Mouse (Mus musculus): Measurements from ENCODE around the gene Nipal4. TPM values are rescaled to one million over a fixed set of nuclear protein-coding genes. Genes with fewer than 3 reads are reported as not detected.

Gene Nipal4
- polyA plus RNA-seq, 1 experiment from 2014 or later = 0.69 TPM

DNA sequence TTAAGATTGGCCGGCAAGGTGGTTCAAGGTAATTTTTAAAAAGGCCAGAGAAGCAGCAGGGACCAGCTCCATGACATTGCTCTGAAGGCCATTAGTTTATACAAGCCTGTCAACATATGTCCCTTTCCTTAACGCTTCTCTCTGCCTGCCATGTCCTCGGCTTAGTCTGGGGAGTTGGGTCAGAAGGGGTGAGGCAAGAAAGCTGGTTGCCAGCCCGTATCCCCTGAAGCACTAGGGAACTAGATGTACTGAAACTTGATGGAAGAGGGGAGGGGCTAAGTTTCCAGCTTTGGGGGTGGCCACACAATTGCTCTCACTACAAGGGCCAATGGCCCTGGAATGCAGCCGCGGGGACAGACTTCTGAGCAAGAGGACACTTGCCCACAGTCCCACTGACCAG, 23.0 kb downstream of the Nipal4 start:
- H3K9me3 ChIP-seq (ENCODE audit: control insufficient read depth, low read length) = no peaks in the 10 kb centered on the region
- peaks cover 3% of the 10 kb centered on the region for H3K36me3 ChIP-seq (ENCODE audit: control insufficient read depth, insufficient read depth, low read length)
- WGBS = 84% methylated on average over 6 of the region's 6 CpGs
- H3K27ac ChIP-seq (ENCODE audit: low read depth, low read length) = no peak overlapping the region
- no peak overlapping the region for H3K9ac ChIP-seq (ENCODE audit: low read length)
- no peak overlapping the region for H3K4me3 ChIP-seq (ENCODE audit: low read depth, low read length)
- no peak for ATAC-seq (ENCODE audit: insufficient read depth, low FRiP score, low TSS enrichment)
- no peak overlapping the region for H3K4me2 ChIP-seq (ENCODE audit: low read depth)
- DNase-seq (ENCODE audit: low spot score) = no peak
- no peaks in the 10 kb centered on the region for H3K4me1 ChIP-seq (ENCODE audit: control insufficient read depth, insufficient read depth, low read length)
- no peaks in the 10 kb centered on the region for H3K27me3 ChIP-seq (ENCODE audit: control insufficient read depth, insufficient read depth, low read length)

GRCm38 (mm10) chr11:46134899-46135298, 31.4 kb downstream of the Nipal4 start:
- ATAC-seq (ENCODE audit: insufficient read depth, low FRiP score, low TSS enrichment) (no peak), DNase-seq (ENCODE audit: low spot score) (no peak)
- Histone ChIP-seq H3K36me3 (ENCODE audit: control insufficient read depth, insufficient read depth, low read length) (0 out of 2 replicates have a peak, but pooled peaks cover 2% of the 10 kb centered on the region), H3K4me3 (ENCODE audit: low read depth, low read length) (no peak overlapping the region), H3K9ac (ENCODE audit: low read length) (no peak overlapping the region), H3K4me2 (ENCODE audit: low read depth) (no peak overlapping the region), H3K27me3 (ENCODE audit: control insufficient read depth, insufficient read depth, low read length) (no peaks in the 10 kb centered on the region), H3K27ac (ENCODE audit: low read depth, low read length) (no peak overlapping the region), H3K9me3 (ENCODE audit: control insufficient read depth, low read length) (no peaks in the 10 kb centered on the region), H3K4me1 (ENCODE audit: control insufficient read depth, insufficient read depth, low read length) (no peaks in the 10 kb centered on the region)
- 89% methylated on average over 2 of the region's 2 CpGs for WGBS

DNA sequence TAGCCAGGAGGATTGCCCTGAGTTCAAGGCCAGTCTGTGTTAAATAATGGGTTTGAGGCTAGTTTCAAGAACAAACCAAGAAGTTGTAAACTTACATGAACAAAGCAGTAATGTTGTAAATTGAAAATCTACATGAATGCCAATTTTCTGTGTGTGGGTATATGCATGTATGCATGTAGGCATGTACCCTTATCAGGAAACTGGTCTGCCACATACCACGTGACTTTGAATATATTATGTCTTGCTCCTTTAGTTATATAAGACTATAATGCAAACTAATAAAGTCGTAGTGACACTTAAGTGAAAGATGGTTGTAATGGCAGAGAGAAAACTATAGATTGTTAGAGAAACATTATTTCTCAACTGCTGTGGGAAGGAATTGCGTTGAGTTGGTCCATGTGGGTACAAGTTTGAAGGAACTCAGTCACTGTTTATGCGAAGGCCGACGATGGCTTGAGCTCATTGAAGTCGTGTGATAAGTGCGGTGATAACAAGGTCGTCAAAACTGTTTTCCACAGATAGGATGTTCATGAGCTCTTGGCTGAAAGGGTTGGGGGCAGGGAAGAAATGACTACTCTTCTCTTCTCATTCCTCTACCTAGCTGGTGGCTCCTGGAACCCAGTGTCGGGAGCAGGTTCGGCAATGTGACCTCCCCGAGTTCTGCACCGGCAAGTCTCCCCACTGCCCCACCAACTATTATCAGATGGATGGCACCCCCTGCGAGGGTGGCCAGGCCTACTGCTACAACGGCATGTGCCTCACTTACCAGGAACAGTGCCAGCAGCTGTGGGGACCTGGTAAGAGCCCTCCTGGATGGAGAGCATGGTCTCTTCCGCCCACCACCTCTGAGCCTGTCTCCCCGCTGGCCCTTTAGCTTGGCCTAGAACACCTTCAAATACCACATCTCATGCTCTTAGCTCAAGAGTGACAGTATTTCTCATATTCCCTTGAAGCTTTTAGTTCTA, 35.0 kb downstream of the Nipal4 start:
- Histone ChIP-seq H3K36me3 (ENCODE audit: control insufficient read depth, insufficient read depth, low read length) (peaks cover 2% of the 10 kb centered on the region; the same call in 1 of the 2 replicates), H3K4me3 (ENCODE audit: low read depth, low read length) (no peak overlapping the region), H3K9me3 (ENCODE audit: control insufficient read depth, low read length) (no peaks in the 10 kb centered on the region), H3K9ac (ENCODE audit: low read length) (no peak overlapping the region), H3K4me1 (ENCODE audit: control insufficient read depth, insufficient read depth, low read length) (no peaks in the 10 kb centered on the region), H3K27me3 (ENCODE audit: control insufficient read depth, insufficient read depth, low read length) (no peaks in the 10 kb centered on the region), H3K27ac (ENCODE audit: low read depth, low read length) (no peak overlapping the region), H3K4me2 (ENCODE audit: low read depth) (no peak overlapping the region)
- no peak for DNase-seq (ENCODE audit: low spot score)
- WGBS = 90% methylated on average over 17 of the region's 17 CpGs
- no peak for ATAC-seq (ENCODE audit: insufficient read depth, low FRiP score, low TSS enrichment)

GRCm38 (mm10) chr11:46128548-46128945, 37.8 kb downstream of the Nipal4 start:
- 70% methylated on average over 9 of the region's 9 CpGs for WGBS
- no peak for DNase-seq (ENCODE audit: low spot score)
- no peak for ATAC-seq (ENCODE audit: insufficient read depth, low FRiP score, low TSS enrichment)
- Histone ChIP-seq H3K9ac (ENCODE audit: low read length) (no peak overlapping the region), H3K36me3 (ENCODE audit: control insufficient read depth, insufficient read depth, low read length) (peaks cover 2% of the 10 kb centered on the region), H3K4me3 (ENCODE audit: low read depth, low read length) (no peak overlapping the region), H3K4me2 (ENCODE audit: low read depth) (no peak overlapping the region), H3K9me3 (ENCODE audit: control insufficient read depth, low read length) (no peaks in the 10 kb centered on the region), H3K4me1 (ENCODE audit: control insufficient read depth, insufficient read depth, low read length) (no peaks in the 10 kb centered on the region), H3K27ac (ENCODE audit: low read depth, low read length) (no peak overlapping the region), H3K27me3 (ENCODE audit: control insufficient read depth, insufficient read depth, low read length) (no peaks in the 10 kb centered on the region)

GRCm38 (mm10) chr11:46127621-46128547, 38.4 kb downstream of the Nipal4 start:
- Histone ChIP-seq H3K9me3 (ENCODE audit: control insufficient read depth, low read length) (no peaks in the 10 kb centered on the region), H3K27me3 (ENCODE audit: control insufficient read depth, insufficient read depth, low read length) (no peaks in the 10 kb centered on the region), H3K9ac (ENCODE audit: low read length) (no peak overlapping the region), H3K4me1 (ENCODE audit: control insufficient read depth, insufficient read depth, low read length) (no peaks in the 10 kb centered on the region), H3K4me2 (ENCODE audit: low read depth) (no peak overlapping the region), H3K36me3 (ENCODE audit: control insufficient read depth, insufficient read depth, low read length) (peaks cover 2% of the 10 kb centered on the region), H3K27ac (ENCODE audit: low read depth, low read length) (no peak overlapping the region), H3K4me3 (ENCODE audit: low read depth, low read length) (no peak overlapping the region)
- WGBS = 81% methylated on average over 15 of the region's 15 CpGs
- DNase-seq (ENCODE audit: low spot score) (no peak), ATAC-seq (ENCODE audit: insufficient read depth, low FRiP score, low TSS enrichment) (no peak)

DNA sequence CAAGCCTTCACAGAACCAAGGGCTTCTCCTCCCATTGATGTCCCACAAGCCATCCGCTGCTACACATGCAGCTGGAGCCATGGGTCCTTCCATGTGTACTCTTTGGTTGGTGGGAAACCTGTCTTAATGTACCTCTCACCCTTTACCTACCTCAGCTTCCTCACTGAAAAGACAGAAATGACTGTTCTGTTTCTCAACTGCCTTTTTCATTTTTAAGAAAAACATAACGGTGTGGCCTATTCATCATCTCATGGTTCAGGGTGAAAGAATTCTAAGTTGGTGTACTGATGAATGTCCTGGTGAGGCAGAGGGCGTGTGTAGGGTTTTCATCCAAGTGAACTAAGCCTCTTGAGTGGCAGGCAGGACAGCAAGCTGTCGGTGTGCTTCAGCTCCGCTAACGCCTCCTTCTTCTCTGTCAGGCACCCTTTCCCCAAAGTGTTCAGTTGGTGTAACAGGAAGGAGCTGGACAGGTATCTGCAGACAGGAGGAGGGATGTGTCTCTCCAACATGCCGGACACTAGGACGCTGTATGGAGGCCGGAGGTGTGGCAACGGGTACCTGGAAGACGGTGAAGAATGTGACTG, 39.4 kb downstream of the Nipal4 start:
- ATAC-seq (ENCODE audit: insufficient read depth, low FRiP score, low TSS enrichment) (no peak), DNase-seq (ENCODE audit: low spot score) (no peak)
- H3K9ac ChIP-seq (ENCODE audit: low read length) = no peak overlapping the region
- H3K4me2 ChIP-seq (ENCODE audit: low read depth) = no peak overlapping the region
- no peaks in the 10 kb centered on the region for H3K27me3 ChIP-seq (ENCODE audit: control insufficient read depth, insufficient read depth, low read length)
- no peaks in the 10 kb centered on the region for H3K4me1 ChIP-seq (ENCODE audit: control insufficient read depth, insufficient read depth, low read length)
- peaks cover 2% of the 10 kb centered on the region for H3K36me3 ChIP-seq (ENCODE audit: control insufficient read depth, insufficient read depth, low read length)
- WGBS = 93% methylated on average over 11 of the region's 11 CpGs
- no peak overlapping the region for H3K4me3 ChIP-seq (ENCODE audit: low read depth, low read length)
- H3K9me3 ChIP-seq (ENCODE audit: control insufficient read depth, low read length) = no peaks in the 10 kb centered on the region
- no peak overlapping the region for H3K27ac ChIP-seq (ENCODE audit: low read depth, low read length)

GRCm38 (mm10) chr11:46126317-46126716, 40.0 kb downstream of the Nipal4 start:
- no peak for ATAC-seq (ENCODE audit: insufficient read depth, low FRiP score, low TSS enrichment)
- no peak for DNase-seq (ENCODE audit: low spot score)
- Histone ChIP-seq H3K36me3 (ENCODE audit: control insufficient read depth, insufficient read depth, low read length) (peaks cover 2% of the 10 kb centered on the region), H3K4me2 (ENCODE audit: low read depth) (no peak overlapping the region), H3K9ac (ENCODE audit: low read length) (no peak overlapping the region), H3K9me3 (ENCODE audit: control insufficient read depth, low read length) (no peaks in the 10 kb centered on the region), H3K27me3 (ENCODE audit: control insufficient read depth, insufficient read depth, low read length) (no peaks in the 10 kb centered on the region), H3K27ac (ENCODE audit: low read depth, low read length) (no peak overlapping the region), H3K4me3 (ENCODE audit: low read depth, low read length) (no peak overlapping the region), H3K4me1 (ENCODE audit: control insufficient read depth, insufficient read depth, low read length) (no peaks in the 10 kb centered on the region)
- WGBS = 91% methylated on average over 7 of the region's 7 CpGs

DNA sequence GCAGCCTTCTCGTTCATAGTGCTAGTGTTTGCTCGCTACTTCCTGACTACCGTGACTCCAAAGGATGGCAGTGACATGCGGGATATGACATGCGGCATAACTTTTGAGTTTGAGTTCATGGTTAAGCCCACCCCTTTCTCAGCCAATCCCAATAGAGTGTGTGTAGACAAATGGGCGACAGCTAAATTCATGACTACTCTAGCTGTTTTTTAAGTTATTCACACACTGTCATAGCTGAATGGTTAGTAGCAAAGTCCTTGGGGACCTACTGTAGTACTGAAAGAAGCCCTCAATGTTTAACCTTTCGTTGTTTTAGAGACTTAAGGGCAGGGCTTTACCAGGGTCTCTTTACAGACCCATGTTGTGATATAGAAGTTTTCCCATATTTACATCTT, 40.5 kb downstream of the Nipal4 start:
- Histone ChIP-seq H3K9me3 (ENCODE audit: control insufficient read depth, low read length) (no peaks in the 10 kb centered on the region), H3K4me3 (ENCODE audit: low read depth, low read length) (no peak overlapping the region), H3K4me1 (ENCODE audit: control insufficient read depth, insufficient read depth, low read length) (no peaks in the 10 kb centered on the region), H3K27me3 (ENCODE audit: control insufficient read depth, insufficient read depth, low read length) (no peaks in the 10 kb centered on the region), H3K36me3 (ENCODE audit: control insufficient read depth, insufficient read depth, low read length) (peaks cover 2% of the 10 kb centered on the region), H3K4me2 (ENCODE audit: low read depth) (no peak overlapping the region), H3K27ac (ENCODE audit: low read depth, low read length) (no peak overlapping the region), H3K9ac (ENCODE audit: low read length) (no peak overlapping the region)
- 94% methylated on average over 7 of the region's 7 CpGs for WGBS
- ATAC-seq (ENCODE audit: insufficient read depth, low FRiP score, low TSS enrichment) = no peak
- no peak for DNase-seq (ENCODE audit: low spot score)

All from neural tube, embryonic 11.5 days (tissue).